In genomic region chr8:127250746-127251145, GRCm38 (mm10) we compare ENCODE assay signal across 17 mouse cellular contexts.
A peak's percentile ranks its signal among the peaks of the same experiment; 100 is the strongest.
DNase-seq lines count a peak whose midpoint lies in the region.
"Had no signal": no experiment of that assay in that cellular context is flagged by ENCODE, and none has a peak within 500 bp of the region (broad histone marks: within the 10 kb centered on the region; RNA-seq: fewer than 3 reads in every experiment).

No protein-coding gene starts in this region.

- peak; percentile 35 to 47 for DNase-seq in adrenal gland, adult (ENCODE audit: inconsistent age in 2 of 2, low spot score in 1 of 2)
- DNase-seq in adrenal gland, postnatal 10 days: no peak
- DNase-seq in kidney, postnatal 36 days: peak; percentile 46 to 47
- DNase-seq in kidney, postnatal 10 days: no peak
- DNase-seq in brain, adult 2 months (ENCODE audit: low read depth, low spot score): peak; percentile 49
- peak; percentile 45 for DNase-seq in yolk sac, embryonic 10.5 days (ENCODE audit: low spot score)
- DNase-seq in left cerebral cortex, adult 8-10 months (ENCODE audit: low spot score in 2 of 2): no peak
- DNase-seq: adrenal gland, adult 2 months; cerebellum, adult 8-10 months; cerebellum, postnatal 36 days; embryo, embryonic 11 days; heart, postnatal 4 days; liver, embryonic 13.5 days; lung, postnatal 36 days; right cerebral cortex, postnatal 25 days; spleen, adult 18-20 months; thymus, postnatal 14 days had no signal

Comparison
In these comparisons a context has a peak if more than half of its experiments do, and no peak if none do; other contexts are left out.
1. DNase-seq: peak in adrenal gland, adult (2 of 2), kidney, postnatal 36 days (2 of 2), brain, adult 2 months (single experiment) and yolk sac, embryonic 10.5 days (single experiment); none in adrenal gland, postnatal 10 days (single experiment), kidney, postnatal 10 days (single experiment) and left cerebral cortex, adult 8-10 months (0 of 2).